Mouse (Mus musculus) embryonic fibroblast, embryonic 13.5 days (primary cell): ENCODE results near the gene Sorcs2. TPM values are rescaled to one million over a fixed set of nuclear protein-coding genes. Genes with fewer than 3 reads are reported as not detected.

Experiments
- H3K27ac ChIP-seq: 2 replicates; pipeline ENCODE4 v1.5.1; 2012; ENCODE audit warnings: low read length, control low read depth, inconsistent platforms; ENCODE audit not compliant: insufficient read depth
- H3K4me1 ChIP-seq: 2 replicates; pipeline ENCODE4 v1.6.1; 2011; ENCODE audit warnings: low read length; ENCODE audit not compliant: control insufficient read depth, insufficient read depth
- H3K4me3 ChIP-seq: 2 replicates; pipeline ENCODE4 v1.5.1; 2011; ENCODE audit warnings: mild to moderate bottlenecking, control low read depth, low read length; ENCODE audit not compliant: insufficient read depth
- CTCF ChIP-seq: IDR thresholded peaks from 2 replicates; pipeline ENCODE4 v1.5.1; 2011; ENCODE audit warnings: mild to moderate bottlenecking, control low read depth, low read length, moderate library complexity, borderline replicate concordance; ENCODE audit not compliant: insufficient read depth
- POLR2A ChIP-seq: IDR thresholded peaks from 2 replicates; pipeline ENCODE4 v1.6.1; 2011; ENCODE audit warnings: low read depth, mild to moderate bottlenecking, control low read depth, low read length, moderate library complexity
- polyA plus RNA-seq: library from polyadenylated mRNA; stranded (reverse); fragments of >200 nt; gene quantifications from 2 replicates; pipeline ENCODE4 v1.2.4, GENCODE M21; 2011; ENCODE audit warnings: low read depth; ENCODE audit not compliant: missing spikeins, insufficient read length

Gene Sorcs2
- polyA plus RNA-seq, 1 experiment: 67.1 TPM

DNA sequence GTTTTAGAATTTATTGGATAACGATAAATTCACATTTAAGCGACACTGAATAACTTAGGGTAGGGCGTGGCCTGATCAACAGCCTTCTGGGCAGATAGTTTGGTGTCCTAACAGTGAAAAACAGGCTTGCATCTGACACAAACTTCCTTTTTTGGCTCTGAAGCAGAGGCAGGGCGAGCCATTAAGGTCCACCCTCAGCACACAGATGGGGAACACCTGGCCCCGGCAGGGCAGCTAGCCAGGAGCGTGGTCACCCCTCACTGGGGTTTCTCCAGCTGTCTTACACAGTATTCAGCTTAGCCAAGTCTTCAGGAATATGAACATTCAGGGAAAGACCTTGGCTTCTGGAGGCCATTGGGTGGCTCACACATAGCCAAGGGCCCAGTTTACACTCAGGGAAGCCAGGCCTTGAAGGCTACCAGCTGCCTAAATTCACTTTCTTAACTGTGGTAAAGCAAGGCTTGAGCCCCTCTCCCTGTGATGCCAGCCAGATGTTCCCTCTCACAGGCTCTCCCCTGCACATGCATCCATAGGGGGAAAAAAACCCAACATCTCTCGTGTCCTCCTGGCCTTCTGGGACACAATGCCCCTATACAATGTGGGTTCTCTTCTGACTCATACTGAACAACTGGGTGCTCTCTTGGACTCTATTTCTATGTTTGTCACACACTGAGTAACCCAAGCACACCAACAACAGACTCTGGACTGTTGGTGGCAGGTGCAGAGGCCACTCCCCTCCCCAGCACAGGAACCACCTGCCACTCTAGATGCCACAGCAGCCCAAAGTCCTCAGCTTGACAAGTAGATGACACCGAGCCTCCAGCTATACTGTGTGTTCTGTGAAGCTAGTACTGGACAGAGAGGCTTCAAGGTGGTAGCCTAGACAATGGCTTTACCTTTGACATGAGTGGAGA, 20.2 kb downstream of the Sorcs2 start:
- Histone ChIP-seq H3K4me3 (no peak overlapping the region), H3K27ac (peak overlapping the region; percentile 48), H3K4me1 (peaks cover 48% of the 10 kb centered on the region)
- TF ChIP-seq POLR2A: no peak
- no peak for TF ChIP-seq CTCF

DNA sequence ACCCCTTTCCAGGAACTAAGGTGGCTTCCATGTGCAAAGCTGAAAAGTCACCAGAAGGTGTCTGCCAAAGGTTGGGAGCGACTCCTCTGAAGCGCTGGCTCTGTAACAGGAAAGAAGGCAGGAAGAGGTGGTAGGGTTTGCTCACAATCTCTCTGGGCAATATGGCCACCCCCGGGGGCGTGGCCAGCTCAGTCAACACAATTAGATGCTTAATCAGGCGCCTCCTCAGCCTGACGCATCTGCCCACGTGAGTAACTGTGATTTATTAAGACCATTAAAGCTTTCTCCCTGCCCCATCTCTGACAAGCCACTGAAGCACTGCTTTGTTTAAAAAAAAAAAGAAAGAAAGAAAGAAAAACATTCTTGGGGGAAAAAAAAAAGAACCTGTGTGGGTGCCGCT, 22.1 kb downstream of the Sorcs2 start:
- H3K4me1 ChIP-seq: peaks cover 39% of the 10 kb centered on the region
- no peak overlapping the region for H3K4me3 ChIP-seq
- H3K27ac ChIP-seq: no peak overlapping the region; the same call in 1 of the 2 replicates
- no peak for TF ChIP-seq CTCF
- no peak for TF ChIP-seq POLR2A

GRCm38 (mm10) chr5:36374221-36375050, 23.5 kb downstream of the Sorcs2 start:
- TF ChIP-seq POLR2A (no peak), CTCF (no peak)
- H3K4me3 ChIP-seq: no peak overlapping the region
- H3K27ac ChIP-seq: no peak overlapping the region
- peaks cover 27% of the 10 kb centered on the region for H3K4me1 ChIP-seq

DNA sequence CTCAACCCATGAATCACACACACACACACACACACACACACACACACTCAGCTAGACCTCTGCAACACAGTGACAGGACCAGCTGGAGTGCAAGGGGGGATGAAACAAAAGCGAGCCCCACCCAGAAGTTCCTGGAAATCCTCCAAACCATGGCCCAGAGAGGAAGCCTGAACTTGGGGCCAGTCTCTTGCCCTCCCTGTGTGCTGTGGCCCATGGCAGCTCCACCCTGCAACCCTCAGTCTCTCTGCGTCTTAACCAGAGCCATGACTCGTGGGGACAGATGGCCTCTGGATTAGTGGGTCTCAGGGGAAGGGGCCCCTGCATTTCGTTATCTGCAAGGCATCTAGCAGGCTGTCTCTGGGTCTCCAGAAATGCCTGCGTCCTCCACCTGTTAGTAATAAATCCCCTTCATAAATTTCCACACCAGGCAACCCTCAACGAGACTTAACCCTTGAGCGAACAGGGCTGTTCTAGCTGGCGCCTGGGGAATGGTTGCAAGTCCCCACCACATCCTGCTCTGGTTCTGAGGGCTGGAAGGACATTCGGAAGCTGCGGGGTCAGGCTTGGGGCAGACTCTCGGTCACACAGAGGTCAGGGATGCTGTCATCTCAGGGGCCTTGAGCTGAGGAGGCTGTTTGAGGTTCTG, 24.6 kb downstream of the Sorcs2 start:
- H3K4me1 ChIP-seq: peaks cover 26% of the 10 kb centered on the region
- TF ChIP-seq POLR2A (no peak), CTCF (no peak)

GRCm38 (mm10) chr5:36371731-36372130, 26.2 kb downstream of the Sorcs2 start:
- no peak for TF ChIP-seq POLR2A
- H3K4me1 ChIP-seq: peaks cover 24% of the 10 kb centered on the region
- H3K27ac ChIP-seq: no peak overlapping the region
- no peak overlapping the region for H3K4me3 ChIP-seq

More for the DNA sequence above, 24.6 kb downstream of the Sorcs2 start:
- Histone ChIP-seq H3K27ac (no peak overlapping the region), H3K4me3 (no peak overlapping the region)

- H3K4me3 ChIP-seq: no peak overlapping the region
- no peak for TF ChIP-seq POLR2A
- no peak for TF ChIP-seq CTCF
- H3K27ac ChIP-seq: no peak overlapping the region
- H3K4me1 ChIP-seq: peaks cover 24% of the 10 kb centered on the region
Observed at GRCm38 (mm10) chr5:36369261-36369684, 28.7 kb downstream of the Sorcs2 start.

- TF ChIP-seq POLR2A (no peak), CTCF (no peak)
- H3K4me3 ChIP-seq: no peak overlapping the region
- peaks cover 17% of the 10 kb centered on the region for H3K4me1 ChIP-seq
- H3K27ac ChIP-seq: no peak overlapping the region
Observed at GRCm38 (mm10) chr5:36368511-36369135, 29.3 kb downstream of the Sorcs2 start.

GRCm38 (mm10) chr5:36367911-36368310, 30.0 kb downstream of the Sorcs2 start:
- H3K4me3 ChIP-seq: no peak overlapping the region
- H3K27ac ChIP-seq: no peak overlapping the region
- TF ChIP-seq CTCF (no peak), POLR2A (no peak)
- H3K4me1 ChIP-seq: peaks cover 10% of the 10 kb centered on the region; the same call in 1 of the 2 replicates

DNA sequence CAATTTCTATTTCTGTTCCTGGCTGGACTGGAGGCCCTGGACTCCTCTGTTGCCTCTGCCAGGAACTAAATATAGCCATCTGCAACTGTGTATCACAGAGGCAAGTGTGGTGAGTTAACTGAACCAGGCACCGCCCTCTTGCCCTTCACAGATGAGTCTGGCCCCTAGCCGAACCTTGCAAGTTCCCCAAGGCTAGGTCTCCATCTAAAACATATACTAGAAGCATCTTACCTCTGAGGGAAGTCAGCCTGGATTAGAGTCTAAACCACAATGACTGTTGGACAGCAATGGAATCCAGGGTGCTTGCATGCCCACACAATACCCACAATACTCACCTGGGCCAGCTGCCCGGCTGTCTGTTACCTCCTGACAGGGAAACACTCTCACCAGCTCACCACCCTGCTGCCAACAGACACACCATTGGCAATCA, 30.7 kb downstream of the Sorcs2 start:
- TF ChIP-seq CTCF (no peak), POLR2A (no peak)
- Histone ChIP-seq H3K27ac (no peak overlapping the region), H3K4me1 (peaks cover 8% of the 10 kb centered on the region; the same call in 1 of the 2 replicates), H3K4me3 (no peak overlapping the region)

DNA sequence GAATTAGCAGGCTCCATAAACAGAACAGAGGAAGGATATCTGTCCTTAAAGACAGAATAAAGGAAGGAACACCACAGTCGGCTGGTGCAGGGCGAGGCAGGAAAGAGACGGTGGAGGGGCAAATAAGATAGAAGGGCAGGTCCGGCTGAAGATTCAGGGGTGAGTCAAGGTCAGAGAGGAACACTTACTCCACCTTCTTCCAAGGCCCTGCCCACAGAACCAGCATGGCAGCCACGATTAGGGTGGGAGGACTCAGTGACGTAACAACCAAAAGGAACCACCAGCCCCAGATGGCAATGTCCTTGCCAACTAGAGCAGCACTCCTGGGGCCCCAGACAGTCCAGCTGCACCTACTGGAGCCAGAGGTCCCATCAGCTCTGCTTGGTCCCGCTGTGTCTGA, 36.2 kb downstream of the Sorcs2 start:
- H3K27ac ChIP-seq: no peak overlapping the region
- peaks cover 23% of the 10 kb centered on the region for H3K4me1 ChIP-seq
- TF ChIP-seq CTCF (no peak), POLR2A (no peak)
- H3K4me3 ChIP-seq: no peak overlapping the region
